Mouse (Mus musculus) neutrophil, adult 5-6 weeks (primary cell): ENCODE data around the gene Ipcef1. TPM values are rescaled to one million over a fixed set of nuclear protein-coding genes. Genes with fewer than 3 reads are reported as not detected.

Experiments
- total RNA-seq: library from RNA; stranded (forward); fragments of 200-1000 nt; gene quantifications from 2 replicates; pipeline ENCODE4 v1.2.3, GENCODE M21; 2017

Ipcef1 gene
- total RNA-seq, 1 experiment from 2014 or later: 119 TPM

Other genes with a start within 250 kb of the Ipcef1 start
- gene Cnksr3, start 159.8 kb upstream of the Ipcef1 start, total RNA-seq: 4.4 and 5.4 TPM in 2 replicates